ENCODE assay signal across 23 mouse cellular contexts in genomic region chr1:106707036-106707880, GRCm38 (mm10). TPM values are rescaled to one million over a fixed set of nuclear protein-coding genes. Genes with fewer than 3 reads are reported as not detected.
DNase-seq lines count a peak whose midpoint lies in the region; ATAC-seq lines count a peak whose summit lies in the region.
"Had no signal": no experiment of that assay in that cellular context is flagged by ENCODE, and none has a peak within 500 bp of the region (broad histone marks: within the 10 kb centered on the region; RNA-seq: fewer than 3 reads in every experiment).

No protein-coding gene starts in this region.

- 44% methylated on average over 6 of the region's 6 CpGs for WGBS in forebrain, embryonic 13.5 days
- 77% methylated on average over 6 of the region's 6 CpGs for WGBS in forebrain, embryonic 11.5 days
- 66% methylated on average over 6 of the region's 6 CpGs for WGBS in hindbrain, embryonic 15.5 days
- 77% methylated on average over 6 of the region's 6 CpGs for WGBS in hindbrain, embryonic 14.5 days
- WGBS in neural tube, embryonic 11.5 days: 83% methylated on average over 6 of the region's 6 CpGs

- H3K9me3 ChIP-seq in forebrain, embryonic 13.5 days (replicated peaks): no peaks in the 10 kb centered on the region
- no peaks in the 10 kb centered on the region for H3K9me3 ChIP-seq in forebrain, embryonic 11.5 days (ENCODE audit: control insufficient read depth, low read length)
- H3K9me3 ChIP-seq in hindbrain, embryonic 15.5 days: no peaks in the 10 kb centered on the region
- no peaks in the 10 kb centered on the region for H3K9me3 ChIP-seq in hindbrain, embryonic 14.5 days (ENCODE audit: control insufficient read depth, low read length)
- H3K9me3 ChIP-seq in neural tube, embryonic 11.5 days (ENCODE audit: control insufficient read depth, low read length): no peaks in the 10 kb centered on the region
- H3K9me3 ChIP-seq: embryonic facial prominence, embryonic 10.5 days; heart, embryonic 10.5 days; midbrain, embryonic 12.5 days; neural tube, embryonic 13.5 days had no signal

- H3K4me1 ChIP-seq in forebrain, embryonic 13.5 days: peaks cover 52% of the 10 kb centered on the region
- H3K4me1 ChIP-seq in forebrain, embryonic 11.5 days (replicated peaks; ENCODE audit: control insufficient read depth, insufficient read depth, low read length): peaks cover 8% of the 10 kb centered on the region; the same call in 1 of the 2 replicates
- H3K4me1 ChIP-seq in hindbrain, embryonic 15.5 days (replicated peaks): peaks cover 28% of the 10 kb centered on the region
- peaks cover 25% of the 10 kb centered on the region for H3K4me1 ChIP-seq in hindbrain, embryonic 14.5 days (replicated peaks; ENCODE audit: control insufficient read depth, insufficient read depth, low read length)
- H3K4me1 ChIP-seq in neural tube, embryonic 11.5 days (ENCODE audit: control insufficient read depth, insufficient read depth, low read length): peaks cover 5% of the 10 kb centered on the region; the same call in 1 of the 2 replicates

- no peak overlapping the region for H3K4me2 ChIP-seq in forebrain, embryonic 13.5 days
- no peak overlapping the region for H3K4me2 ChIP-seq in forebrain, embryonic 11.5 days (ENCODE audit: low read depth, low read length, severe bottlenecking)
- 0 out of 2 replicates have a peak overlapping the region, but pooled peaks have one; percentile 9 for H3K4me2 ChIP-seq in hindbrain, embryonic 15.5 days
- no peak overlapping the region for H3K4me2 ChIP-seq in hindbrain, embryonic 14.5 days (replicated peaks)
- no peak overlapping the region for H3K4me2 ChIP-seq in neural tube, embryonic 11.5 days (ENCODE audit: low read depth)
- H3K4me2 ChIP-seq: lung, embryonic 14.5 days; midbrain, embryonic 12.5 days; neural tube, embryonic 13.5 days had no signal

- peak overlapping the region; percentile 4; the same call in 1 of the 2 replicates for H3K27ac ChIP-seq in forebrain, embryonic 13.5 days
- H3K27ac ChIP-seq in forebrain, embryonic 11.5 days (ENCODE audit: low read depth, low read length): no peak overlapping the region
- H3K27ac ChIP-seq in hindbrain, embryonic 15.5 days (replicated peaks): no peak overlapping the region
- H3K27ac ChIP-seq in hindbrain, embryonic 14.5 days: no peak overlapping the region
- H3K27ac ChIP-seq in neural tube, embryonic 11.5 days (ENCODE audit: low read depth, low read length): no peak overlapping the region
- H3K27ac ChIP-seq: embryonic facial prominence, embryonic 10.5 days; heart, embryonic 10.5 days; hindbrain, postnatal 0 days; left cerebral cortex, adult 2 months; liver, embryonic 14.5 days; midbrain, embryonic 12.5 days; neural tube, embryonic 13.5 days had no signal

- no peaks in the 10 kb centered on the region for H3K27me3 ChIP-seq in forebrain, embryonic 13.5 days
- no peaks in the 10 kb centered on the region for H3K27me3 ChIP-seq in forebrain, embryonic 11.5 days (ENCODE audit: control insufficient read depth, insufficient read depth, low read length)
- no peaks in the 10 kb centered on the region for H3K27me3 ChIP-seq in hindbrain, embryonic 15.5 days
- no peaks in the 10 kb centered on the region for H3K27me3 ChIP-seq in hindbrain, embryonic 14.5 days (ENCODE audit: control insufficient read depth, insufficient read depth, low read length)
- H3K27me3 ChIP-seq in neural tube, embryonic 11.5 days (ENCODE audit: control insufficient read depth, insufficient read depth, low read length): no peaks in the 10 kb centered on the region
- no peaks in the 10 kb centered on the region; the same call in 1 of the 2 replicates for H3K27me3 ChIP-seq in splenic B cell, adult 2 months (ENCODE audit: control insufficient read depth, insufficient read depth, low read length, poor library complexity, severe bottlenecking)
- H3K27me3 ChIP-seq: neural tube, embryonic 13.5 days; Patski had no signal

- no peaks in the 10 kb centered on the region for H3K36me3 ChIP-seq in forebrain, embryonic 13.5 days (ENCODE audit: poor library complexity, severe bottlenecking)
- no peaks in the 10 kb centered on the region for H3K36me3 ChIP-seq in forebrain, embryonic 11.5 days (ENCODE audit: control insufficient read depth, insufficient read depth, low read length)
- no peaks in the 10 kb centered on the region for H3K36me3 ChIP-seq in hindbrain, embryonic 15.5 days
- H3K36me3 ChIP-seq in hindbrain, embryonic 14.5 days (replicated peaks; ENCODE audit: control insufficient read depth, insufficient read depth): no peaks in the 10 kb centered on the region
- no peaks in the 10 kb centered on the region for H3K36me3 ChIP-seq in neural tube, embryonic 11.5 days (ENCODE audit: control insufficient read depth, insufficient read depth, low read length)
- H3K36me3 ChIP-seq in splenic B cell, adult 2 months (ENCODE audit: control insufficient read depth, insufficient read depth, low read length, poor library complexity, severe bottlenecking): 0 out of 2 replicates have a peak, but pooled peaks cover 5% of the 10 kb centered on the region
- H3K36me3 ChIP-seq: embryonic facial prominence, embryonic 10.5 days; heart, embryonic 10.5 days; midbrain, embryonic 12.5 days; neural tube, embryonic 13.5 days had no signal

- ATAC-seq in forebrain, embryonic 13.5 days: no peak
- no peak for ATAC-seq in forebrain, embryonic 11.5 days (replicated peaks; ENCODE audit: low FRiP score)
- ATAC-seq in hindbrain, embryonic 15.5 days (ENCODE audit: low FRiP score, low read depth): no peak
- no peak for ATAC-seq in hindbrain, embryonic 14.5 days (ENCODE audit: low FRiP score)
- no peak for ATAC-seq in neural tube, embryonic 11.5 days (ENCODE audit: insufficient read depth, low FRiP score, low TSS enrichment)
- ATAC-seq: hindbrain, postnatal 0 days; Patski had no signal

- no peak overlapping the region for H3K4me3 ChIP-seq in forebrain, embryonic 13.5 days
- H3K4me3 ChIP-seq in forebrain, embryonic 11.5 days (ENCODE audit: low read depth, low read length): no peak overlapping the region
- no peak overlapping the region for H3K4me3 ChIP-seq in hindbrain, embryonic 15.5 days
- H3K4me3 ChIP-seq in hindbrain, embryonic 14.5 days (replicated peaks; ENCODE audit: low read length): no peak overlapping the region
- no peak overlapping the region for H3K4me3 ChIP-seq in neural tube, embryonic 11.5 days (ENCODE audit: low read depth, low read length)
- H3K4me3 ChIP-seq: embryonic facial prominence, embryonic 10.5 days; gastrocnemius, adult 2 months; heart, embryonic 10.5 days; left cerebral cortex, adult 2 months; midbrain, embryonic 12.5 days; neural tube, embryonic 13.5 days had no signal

- DNase-seq in forebrain, embryonic 11.5 days (ENCODE audit: low spot score): no peak
- DNase-seq in hindbrain, embryonic 14.5 days (ENCODE audit: low spot score): no peak
- DNase-seq in neural tube, embryonic 11.5 days (ENCODE audit: low spot score): peak; percentile 3
- DNase-seq in neural tube, embryonic 10.5 days (ENCODE audit: extremely low spot score, low spot score): no peak
- DNase-seq in splenic B cell, adult 2 months (ENCODE audit: low read depth, low spot score): peak; percentile 53
- DNase-seq in gastrocnemius, postnatal 25 days: no peak
- DNase-seq: adrenal gland, postnatal 36 days; cerebellum, adult 11 months; cerebellum, adult 9-11 months; gastrocnemius, adult 2 months; kidney, adult 9 months; lung, embryonic 14.5 days; thymus, postnatal 14 days had no signal

- H3K9ac ChIP-seq in forebrain, embryonic 13.5 days: no peak overlapping the region
- H3K9ac ChIP-seq in forebrain, embryonic 11.5 days (ENCODE audit: low read length): no peak overlapping the region
- no peak overlapping the region for H3K9ac ChIP-seq in hindbrain, embryonic 15.5 days
- no peak overlapping the region for H3K9ac ChIP-seq in hindbrain, embryonic 14.5 days
- no peak overlapping the region for H3K9ac ChIP-seq in neural tube, embryonic 11.5 days (ENCODE audit: low read length)
- H3K9ac ChIP-seq: liver, embryonic 14.5 days; lung, embryonic 14.5 days; midbrain, embryonic 12.5 days; neural tube, embryonic 13.5 days had no signal

RNA-seq across cellular contexts. Expression of gene Bcl2, which starts 6.8 kb away (rescaled TPM):
- 10.0 and 10.5 TPM in 2 replicates for polyA plus RNA-seq in forebrain, embryonic 13.5 days (2015; fragmentation: Nextera tagmentation; extraction: Ambion mirVana)
- 6.9 and 7.4 TPM in 2 replicates for polyA plus RNA-seq in forebrain, embryonic 11.5 days (2014; fragmentation: Nextera tagmentation; extraction: Ambion mirVana)
- polyA plus RNA-seq in hindbrain, embryonic 15.5 days (2015; fragmentation: Nextera tagmentation; extraction: Ambion mirVana): 15.9 and 18.4 TPM in 2 replicates
- polyA plus RNA-seq in hindbrain, embryonic 14.5 days (2014; fragmentation: Nextera tagmentation; extraction: Ambion mirVana): 11.4 and 11.9 TPM in 2 replicates
- polyA plus RNA-seq in neural tube, embryonic 11.5 days (2014; fragmentation: Nextera tagmentation; extraction: Ambion mirVana): 5.5 TPM in 2 replicates
- 1 to 10 TPM; 1.6 to 1.7 TPM for total RNA-seq in gastrocnemius, postnatal 25 days (2021)

RNA-seq across cellular contexts. Expression of gene Kdsr, which starts 52.3 kb away (rescaled TPM):
- polyA plus RNA-seq in forebrain, embryonic 13.5 days (2015; fragmentation: Nextera tagmentation; extraction: Ambion mirVana): 10.1 and 11.5 TPM in 2 replicates
- 8.9 and 9.0 TPM in 2 replicates for polyA plus RNA-seq in forebrain, embryonic 11.5 days (2014; fragmentation: Nextera tagmentation; extraction: Ambion mirVana)
- 13.9 and 15.4 TPM in 2 replicates for polyA plus RNA-seq in hindbrain, embryonic 15.5 days (2015; fragmentation: Nextera tagmentation; extraction: Ambion mirVana)
- polyA plus RNA-seq in hindbrain, embryonic 14.5 days (2014; fragmentation: Nextera tagmentation; extraction: Ambion mirVana): 15.2 and 16.1 TPM in 2 replicates
- 8.0 and 8.8 TPM in 2 replicates for polyA plus RNA-seq in neural tube, embryonic 11.5 days (2014; fragmentation: Nextera tagmentation; extraction: Ambion mirVana)
- 1 to 10 TPM; 3.7 to 4.8 TPM for total RNA-seq in gastrocnemius, postnatal 25 days (2021)

Comparison
In these comparisons a context has a peak if more than half of its experiments do, and no peak if none do; other contexts are left out.
1. DNase-seq: peak in neural tube, embryonic 11.5 days (single experiment) and splenic B cell, adult 2 months (single experiment); none in forebrain, embryonic 11.5 days (single experiment), hindbrain, embryonic 14.5 days (single experiment), neural tube, embryonic 10.5 days (single experiment) and gastrocnemius, postnatal 25 days (single experiment).